Mouse (Mus musculus): ENCODE measurements at regions not wholly inside any gene's neighbourhood (a gene's known extent, or its start where the extent isn't known, plus 50 kb on each side); places are given as distances from the start of the nearest gene placed in this dataset.

DNA sequence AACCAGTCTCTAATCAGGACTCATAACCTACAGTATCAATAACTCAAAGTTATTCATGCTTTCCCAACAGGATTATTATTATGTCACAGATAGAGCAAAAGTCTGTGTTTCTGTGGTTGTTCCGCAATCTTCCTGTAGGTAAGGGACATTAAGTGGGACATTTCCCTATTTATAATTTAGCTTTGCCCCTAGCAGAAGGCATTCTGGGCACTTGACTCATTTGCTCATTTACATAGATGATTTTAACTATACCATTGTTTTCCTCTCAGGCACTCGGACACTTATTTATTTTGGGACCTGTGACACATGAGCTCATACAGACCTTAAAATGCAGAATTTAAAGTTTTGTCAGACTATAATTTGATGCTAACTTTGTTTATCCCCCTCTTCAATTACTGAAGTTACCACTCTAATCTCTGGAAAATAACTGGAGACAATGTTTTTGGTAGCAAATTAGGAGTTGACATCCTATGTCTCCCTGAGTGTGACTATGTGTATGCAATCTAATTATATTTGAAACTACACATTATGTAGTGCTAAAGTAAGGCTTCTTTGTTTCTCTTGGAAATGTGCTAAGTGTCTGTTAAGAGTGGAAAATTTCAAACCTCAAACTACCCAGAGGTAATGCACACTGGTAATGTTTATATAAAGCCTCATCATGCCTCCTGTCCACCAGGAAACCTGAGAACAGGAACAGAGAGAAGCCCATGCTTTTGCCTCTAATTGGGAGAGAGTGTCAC lies 51.8 kb upstream of the Emcn start:
- DNase-seq (ENCODE audit: low spot score) = no peak

DNA sequence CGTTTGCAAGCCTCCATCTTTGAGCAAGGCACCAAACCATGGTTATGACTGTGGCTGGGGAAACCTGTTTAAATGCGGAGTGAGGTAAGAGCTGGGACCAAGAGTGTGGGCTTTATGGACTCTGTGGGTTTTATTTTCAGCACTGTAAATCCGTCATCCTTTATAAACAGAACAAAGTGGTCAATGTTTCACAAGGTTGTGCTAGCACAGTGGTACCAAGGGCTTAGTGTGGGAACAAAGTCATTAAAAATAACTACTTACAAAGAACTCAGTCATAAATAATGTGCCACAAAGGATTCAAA lies 51.2 kb upstream of the Emcn start:
- TF ChIP-seq CTCF (IDR thresholded peaks at IDR 0.05; ENCODE audit: low read depth) (no peak), EP300 (optimal IDR thresholded peaks at IDR 0.05) (no peak)
- DNase-seq (ENCODE audit: low spot score) (no peak), ATAC-seq (ENCODE audit: low FRiP score, low TSS enrichment) (no peak)
- H3K27ac ChIP-seq (replicated peaks) = no peak overlapping the region
- no peak overlapping the region for H3K4me2 ChIP-seq (replicated peaks; ENCODE audit: low read depth)
- no peak overlapping the region for H3K4me3 ChIP-seq (ENCODE audit: low read depth, low read length)
- 45% methylated on average over 3 of the region's 3 CpGs for WGBS
- H3K9ac ChIP-seq (ENCODE audit: low read length) = no peak overlapping the region
- H3K27me3 ChIP-seq (ENCODE audit: control insufficient read depth, insufficient read depth, low read length) = no peaks in the 10 kb centered on the region
- H3K9me3 ChIP-seq (ENCODE audit: control insufficient read depth, low read length) = no peaks in the 10 kb centered on the region
- no peaks in the 10 kb centered on the region for H3K36me3 ChIP-seq (ENCODE audit: control insufficient read depth, insufficient read depth, low read length)
- no peaks in the 10 kb centered on the region for H3K4me1 ChIP-seq (replicated peaks; ENCODE audit: control insufficient read depth, insufficient read depth)

More for the DNA sequence above, 51.8 kb upstream of the Emcn start:
- H3K4me3 ChIP-seq (ENCODE audit: low read depth, low read length) = no peak overlapping the region
- TF ChIP-seq EP300 (optimal IDR thresholded peaks at IDR 0.05) = no peak
- no peak for TF ChIP-seq CTCF (IDR thresholded peaks at IDR 0.05; ENCODE audit: low read depth)
- WGBS = 68% methylated on average over 2 of the region's 2 CpGs
- ATAC-seq (ENCODE audit: low FRiP score, low TSS enrichment) = no peak
- no peak overlapping the region for H3K27ac ChIP-seq (replicated peaks)
- H3K4me1 ChIP-seq (replicated peaks; ENCODE audit: control insufficient read depth, insufficient read depth) = no peaks in the 10 kb centered on the region
- no peaks in the 10 kb centered on the region for H3K9me3 ChIP-seq (ENCODE audit: control insufficient read depth, low read length)
- no peaks in the 10 kb centered on the region for H3K27me3 ChIP-seq (ENCODE audit: control insufficient read depth, insufficient read depth, low read length)
- H3K4me2 ChIP-seq (replicated peaks; ENCODE audit: low read depth) = no peak overlapping the region
- no peak overlapping the region for H3K9ac ChIP-seq (ENCODE audit: low read length)
- no peaks in the 10 kb centered on the region for H3K36me3 ChIP-seq (ENCODE audit: control insufficient read depth, insufficient read depth, low read length)

All from stomach, postnatal 0 days (tissue).